Mouse (Mus musculus): ENCODE measurements around the gene Csf3r. TPM values are rescaled to one million over a fixed set of nuclear protein-coding genes. Genes with fewer than 3 reads are reported as not detected.

The Csf3r gene
- polyA plus RNA-seq, 1 experiment = 2.1 TPM

GRCm38 (mm10) chr4:126025801-126026200, 1.5 kb downstream of the Csf3r start:
- Histone ChIP-seq H3K4me3 (ENCODE audit: low read depth, low read length) (no peak overlapping the region), H3K4me1 (ENCODE audit: control insufficient read depth, insufficient read depth, insufficient read length, low read length) (no peaks in the 10 kb centered on the region), H3K27ac (ENCODE audit: insufficient read depth, low read depth, low read length) (no peak overlapping the region), H3K27me3 (ENCODE audit: control insufficient read depth, insufficient read depth, low read length) (no peaks in the 10 kb centered on the region), H3K36me3 (ENCODE audit: control insufficient read depth, insufficient read depth, low read length) (no peaks in the 10 kb centered on the region)
- 80% methylated on average over 5 of the region's 5 CpGs for WGBS
- TF ChIP-seq CTCF (IDR thresholded peaks at IDR 0.05; ENCODE audit: extremely low read depth, insufficient read length, insufficient replicate concordance, low read depth, low read length) = no peak
- no peak for TF ChIP-seq POLR2A (IDR thresholded peaks at IDR 0.05; ENCODE audit: low read depth, low read length)

DNA sequence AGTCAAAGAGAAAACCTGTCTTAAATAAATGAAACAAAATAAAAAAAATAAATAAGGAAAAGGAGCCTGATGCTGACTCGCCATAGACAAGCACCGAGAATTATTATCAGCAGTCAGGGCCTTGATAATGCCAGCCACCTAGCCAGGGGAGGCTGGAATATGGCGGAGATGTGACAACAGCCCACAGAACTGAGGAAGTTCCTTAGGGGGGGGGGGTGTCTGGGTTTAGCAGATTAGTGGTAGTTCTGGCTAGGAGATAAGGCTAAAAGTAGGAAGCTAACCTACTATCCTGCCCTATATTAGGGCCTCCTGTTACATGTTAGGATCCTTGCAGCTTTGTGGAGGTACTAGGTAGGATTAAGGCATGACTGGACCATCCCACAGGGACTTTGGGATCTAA, 3.6 kb downstream of the Csf3r start:
- Histone ChIP-seq H3K36me3 (ENCODE audit: control insufficient read depth, insufficient read depth, low read length) (no peaks in the 10 kb centered on the region), H3K4me1 (ENCODE audit: control insufficient read depth, insufficient read depth, insufficient read length, low read length) (no peaks in the 10 kb centered on the region), H3K27me3 (ENCODE audit: control insufficient read depth, insufficient read depth, low read length) (no peaks in the 10 kb centered on the region), H3K4me3 (ENCODE audit: low read depth, low read length) (no peak overlapping the region), H3K27ac (ENCODE audit: insufficient read depth, low read depth, low read length) (no peak overlapping the region)
- WGBS = 84% methylated on average over 3 of the region's 3 CpGs
- TF ChIP-seq POLR2A (IDR thresholded peaks at IDR 0.05; ENCODE audit: low read depth, low read length) (no peak), CTCF (IDR thresholded peaks at IDR 0.05; ENCODE audit: extremely low read depth, insufficient read length, insufficient replicate concordance, low read depth, low read length) (no peak)

DNA sequence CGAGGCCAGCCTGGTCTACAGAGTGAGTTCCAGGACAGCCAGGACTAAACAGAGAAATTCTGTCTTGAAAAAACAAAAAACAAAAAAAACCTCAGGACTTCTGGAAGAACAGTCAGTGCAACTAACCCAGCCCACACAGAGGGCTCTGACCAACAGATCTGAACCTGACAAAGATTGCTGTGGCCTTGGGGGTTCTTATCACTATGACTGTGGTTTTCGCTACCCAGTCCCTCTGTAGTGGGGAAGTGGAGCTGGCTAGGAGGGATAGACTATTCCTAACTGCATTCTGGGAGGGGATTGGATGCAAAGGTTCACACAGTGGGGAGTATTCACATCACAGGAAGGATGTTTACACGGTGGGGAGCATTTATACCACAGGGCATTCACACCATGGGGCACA, 4.7 kb downstream of the Csf3r start:
- WGBS = 53% methylated on average over 3 of the region's 3 CpGs
- Histone ChIP-seq H3K4me3 (ENCODE audit: low read depth, low read length) (no peak overlapping the region), H3K4me1 (ENCODE audit: control insufficient read depth, insufficient read depth, insufficient read length, low read length) (no peaks in the 10 kb centered on the region), H3K36me3 (ENCODE audit: control insufficient read depth, insufficient read depth, low read length) (no peaks in the 10 kb centered on the region), H3K27ac (ENCODE audit: insufficient read depth, low read depth, low read length) (no peak overlapping the region), H3K27me3 (ENCODE audit: control insufficient read depth, insufficient read depth, low read length) (no peaks in the 10 kb centered on the region)
- TF ChIP-seq CTCF (IDR thresholded peaks at IDR 0.05; ENCODE audit: extremely low read depth, insufficient read length, insufficient replicate concordance, low read depth, low read length) (no peak), POLR2A (IDR thresholded peaks at IDR 0.05; ENCODE audit: low read depth, low read length) (no peak)

- Histone ChIP-seq H3K36me3 (ENCODE audit: control insufficient read depth, insufficient read depth, low read length) (no peaks in the 10 kb centered on the region), H3K27ac (ENCODE audit: insufficient read depth, low read depth, low read length) (no peak overlapping the region), H3K27me3 (ENCODE audit: control insufficient read depth, insufficient read depth, low read length) (no peaks in the 10 kb centered on the region), H3K4me1 (ENCODE audit: control insufficient read depth, insufficient read depth, insufficient read length, low read length) (no peaks in the 10 kb centered on the region), H3K4me3 (ENCODE audit: low read depth, low read length) (no peak overlapping the region)
- 62% methylated on average over 5 of the region's 5 CpGs for WGBS
- no peak for TF ChIP-seq POLR2A (IDR thresholded peaks at IDR 0.05; ENCODE audit: low read depth, low read length)
- no peak for TF ChIP-seq CTCF (IDR thresholded peaks at IDR 0.05; ENCODE audit: extremely low read depth, insufficient read length, insufficient replicate concordance, low read depth, low read length)
These were observed 6.4 kb downstream of the Csf3r start for GRCm38 (mm10) chr4:126030705-126031104.

DNA sequence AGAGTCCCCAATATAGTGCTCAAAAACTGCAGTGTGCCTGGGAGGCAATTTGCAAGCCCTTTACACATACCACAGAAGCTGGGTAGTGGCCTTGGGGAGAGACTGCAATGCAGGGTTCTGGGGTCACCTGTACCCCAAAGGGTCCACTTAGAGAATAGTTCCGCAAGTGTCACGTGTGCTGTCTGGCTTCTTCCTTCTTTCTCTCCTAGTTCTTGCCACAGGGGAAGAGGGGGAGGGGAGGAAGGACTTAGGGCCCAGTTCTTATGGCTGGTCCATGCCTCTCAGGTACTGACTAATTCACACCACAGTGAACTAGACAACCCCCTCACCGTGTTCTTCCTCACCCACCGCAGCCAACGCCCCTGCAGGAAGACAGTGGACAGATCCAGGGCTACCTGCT, 11.1 kb downstream of the Csf3r start:
- no peak for TF ChIP-seq CTCF (IDR thresholded peaks at IDR 0.05; ENCODE audit: extremely low read depth, insufficient read length, insufficient replicate concordance, low read depth, low read length)
- TF ChIP-seq POLR2A (IDR thresholded peaks at IDR 0.05; ENCODE audit: low read depth, low read length) = no peak
- no peaks in the 10 kb centered on the region for H3K36me3 ChIP-seq (ENCODE audit: control insufficient read depth, insufficient read depth, low read length)
- 78% methylated on average over 5 of the region's 5 CpGs for WGBS
- no peaks in the 10 kb centered on the region for H3K27me3 ChIP-seq (ENCODE audit: control insufficient read depth, insufficient read depth, low read length)
- H3K4me1 ChIP-seq (ENCODE audit: control insufficient read depth, insufficient read depth, insufficient read length, low read length) = no peaks in the 10 kb centered on the region
- no peak overlapping the region for H3K27ac ChIP-seq (ENCODE audit: insufficient read depth, low read depth, low read length)
- H3K4me3 ChIP-seq (ENCODE audit: low read depth, low read length) = no peak overlapping the region

- peaks cover 13% of the 10 kb centered on the region; the same call in 1 of the 2 replicates for H3K4me1 ChIP-seq (ENCODE audit: control insufficient read depth, insufficient read depth, insufficient read length, low read length)
- peak within 1 kb of the TSS; percentile 98 for H3K4me3 ChIP-seq (ENCODE audit: low read depth, low read length)
- no peaks in the 10 kb centered on the region for H3K27me3 ChIP-seq (ENCODE audit: control insufficient read depth, insufficient read depth, low read length)
- 0 out of 2 replicates have a peak, but pooled peaks cover 7% of the 10 kb centered on the region for H3K36me3 ChIP-seq (ENCODE audit: control insufficient read depth, insufficient read depth, low read length)
- peak within 1 kb of the TSS; percentile 48 for H3K27ac ChIP-seq (ENCODE audit: insufficient read depth, low read depth, low read length)
- 1% methylated on average over 56 of the region's 56 CpGs for WGBS
- TF ChIP-seq POLR2A (IDR thresholded peaks at IDR 0.05; ENCODE audit: low read depth, low read length) = peak; percentile 24; the same call in 1 of the 2 replicates
- TF ChIP-seq CTCF (IDR thresholded peaks at IDR 0.05; ENCODE audit: extremely low read depth, insufficient read length, insufficient replicate concordance, low read depth, low read length) = no peak
These were observed 22.7 kb downstream of the Csf3r start, which contains the start of gene Mrps15 for GRCm38 (mm10) chr4:126046851-126047585. Gene Mrps15 (plus strand): TSS chr4:126046925.

DNA sequence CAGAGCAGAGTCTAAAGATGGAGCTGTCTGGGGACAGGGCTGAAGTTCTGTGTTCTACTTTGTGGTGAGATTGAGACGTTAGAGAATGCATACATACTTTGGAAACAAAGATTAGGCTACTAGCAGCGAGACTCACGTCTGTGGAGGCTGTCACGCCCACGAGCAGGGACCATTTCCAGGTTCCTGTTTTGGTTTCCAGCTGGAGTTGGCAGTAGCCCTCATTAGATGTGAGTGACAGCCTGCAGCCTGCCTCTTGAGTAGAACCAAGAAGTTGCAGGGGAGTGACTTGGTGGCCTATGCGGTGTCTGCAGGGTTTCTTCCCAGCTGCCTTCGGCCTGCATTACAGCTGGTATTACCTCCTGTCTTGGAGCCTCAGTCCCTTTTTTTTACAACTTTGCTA, 27.3 kb downstream of the Csf3r start:
- Histone ChIP-seq H3K4me3 (ENCODE audit: low read depth, low read length) (no peak overlapping the region), H3K4me1 (ENCODE audit: control insufficient read depth, insufficient read depth, insufficient read length, low read length) (peaks cover 13% of the 10 kb centered on the region; the same call in 1 of the 2 replicates), H3K36me3 (ENCODE audit: control insufficient read depth, insufficient read depth, low read length) (peaks cover 30% of the 10 kb centered on the region), H3K27me3 (ENCODE audit: control insufficient read depth, insufficient read depth, low read length) (no peaks in the 10 kb centered on the region), H3K27ac (ENCODE audit: insufficient read depth, low read depth, low read length) (no peak overlapping the region)
- TF ChIP-seq POLR2A (IDR thresholded peaks at IDR 0.05; ENCODE audit: low read depth, low read length) = no peak
- WGBS = 66% methylated on average over 7 of the region's 7 CpGs
